Mouse (Mus musculus) E14TG2a.4 (cell line): ENCODE measurements around the gene Gm49395.

Experiments
- CTCF ChIP-seq: conservative IDR thresholded peaks from 2 replicates; pipeline ENCODE4 v1.5.1; 2014; ENCODE audit warnings: low read length
- NANOG ChIP-seq: IDR thresholded peaks from 2 replicates; pipeline ENCODE4 v1.6.1; 2014; ENCODE audit warnings: borderline replicate concordance, low read length, mixed read lengths
- POU5F1 ChIP-seq: IDR thresholded peaks from 2 replicates; pipeline ENCODE4 v1.6.1; 2014; ENCODE audit warnings: low read length, borderline replicate concordance

GRCm38 (mm10) chr13:115091511-115091910 is 10.2 kb downstream of the Gm49395 start:
- TF ChIP-seq CTCF (no peak), NANOG (no peak), POU5F1 (no peak)
